Mouse (Mus musculus) cerebellum, postnatal 14 days (tissue): Measurements from ENCODE around the gene Cpt1c.
A peak's percentile ranks its signal among the peaks of the same experiment; 100 is the strongest.

ENCODE experiments used
- DNase-seq, 2 experiments: peaks; one replicate each; pipeline ENCODE4 v3.0.0; 2021; ENCODE audit warnings: mixed read lengths in 2 of 2

The Cpt1c gene

GRCm38 (mm10) chr7:44998501-44998955 is 23.9 kb upstream of the Cpt1c start, which contains the start of gene Bcl2l12:
Gene Bcl2l12 (minus strand): TSS chr7:44998712.
- peak; percentile 59 to 72 for DNase-seq

DNA sequence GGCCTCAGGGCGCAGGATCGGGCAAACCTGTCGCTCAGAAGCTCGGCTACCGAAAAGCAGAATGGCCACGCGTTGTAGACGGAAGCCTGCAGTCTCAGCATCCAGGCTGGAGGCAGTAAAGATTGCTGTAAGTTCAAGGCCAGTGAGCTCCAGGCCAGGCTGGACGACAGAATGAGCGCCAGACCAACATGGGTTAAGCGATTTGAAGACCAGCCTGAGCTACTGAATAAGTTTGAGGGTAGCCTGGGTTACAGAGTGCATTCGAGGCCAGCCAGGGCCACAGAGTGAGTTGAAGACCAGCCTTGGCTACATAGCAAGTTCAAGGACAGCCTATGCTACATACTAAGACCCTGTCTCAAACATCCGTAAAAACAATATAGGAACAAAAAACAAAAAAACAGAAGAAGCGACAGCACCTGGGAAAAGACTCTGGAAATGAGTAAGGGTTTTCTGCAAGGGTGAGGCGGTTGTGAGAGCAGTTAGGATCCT is 23.3 kb upstream of the Cpt1c start:
- DNase-seq, result no peak

GRCm38 (mm10) chr7:44997231-44997939 is 22.7 kb upstream of the Cpt1c start, which contains the start of gene Irf3:
Gene Irf3 (plus strand): TSS chr7:44997648.
- peak; percentile 97 for DNase-seq

GRCm38 (mm10) chr7:44996672-44997071 is 22.0 kb upstream of the Cpt1c start:
- no peak for DNase-seq

DNA sequence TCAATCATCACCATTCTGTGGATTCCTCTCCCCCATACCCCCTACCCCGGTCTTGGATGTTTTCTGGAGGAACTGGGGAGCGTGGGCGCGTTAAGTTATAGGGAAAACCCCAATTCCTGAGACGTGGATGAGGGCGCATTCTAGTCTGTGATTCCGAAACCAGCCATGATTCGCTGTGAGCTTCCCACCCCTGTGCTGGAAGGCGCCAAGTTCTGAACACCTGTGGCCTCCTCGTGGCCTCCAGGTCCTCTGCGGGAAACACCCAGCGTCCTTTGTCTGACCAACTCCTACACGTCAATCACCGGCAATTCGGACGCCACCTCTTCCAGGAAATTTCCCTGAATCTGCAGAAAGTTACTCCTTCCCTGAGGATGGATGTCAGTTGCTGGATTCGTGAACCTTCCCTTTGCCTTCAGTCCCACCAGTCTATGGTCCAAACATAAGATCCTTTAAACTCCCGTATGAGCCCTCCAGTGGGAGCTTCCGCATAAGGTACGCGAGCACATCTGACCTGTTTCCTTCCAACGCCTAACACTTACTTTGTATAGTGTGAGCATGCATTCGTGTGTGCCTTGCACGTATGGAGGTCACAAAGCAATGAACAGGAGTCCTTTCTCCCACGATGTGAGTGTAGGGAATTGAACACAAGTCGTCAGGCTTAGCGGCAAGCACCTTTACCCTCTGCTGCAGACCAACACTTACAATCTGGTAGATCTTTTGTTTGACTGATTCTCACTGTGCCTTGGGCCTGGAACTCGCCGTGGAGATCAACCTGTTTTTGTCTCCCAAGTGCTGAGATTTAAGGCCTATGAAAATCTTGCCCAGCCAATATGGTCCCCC is 12.4 kb upstream of the Cpt1c start:
- no peak for DNase-seq

GRCm38 (mm10) chr7:44986192-44986878 is 11.7 kb upstream of the Cpt1c start, which contains the start of gene Prmt1:
Gene Prmt1 (minus strand): TSS chr7:44986568.
- peak; percentile 95 to 98 for DNase-seq

GRCm38 (mm10) chr7:44985595-44986191 is 11.0 kb upstream of the Cpt1c start:
- DNase-seq, result peak; percentile 72 to 80

- DNase-seq, result no peak
Observed at GRCm38 (mm10) chr7:44984833-44985164, 10.1 kb upstream of the Cpt1c start.

GRCm38 (mm10) chr7:44983944-44984832 is 9.5 kb upstream of the Cpt1c start:
- no peak for DNase-seq

- peak; percentile 91 to 96 for DNase-seq
Observed at GRCm38 (mm10) chr7:44983085-44983484, 8.4 kb upstream of the Cpt1c start.

- no peak for DNase-seq
Observed at GRCm38 (mm10) chr7:44981539-44981938, 6.9 kb upstream of the Cpt1c start.

GRCm38 (mm10) chr7:44978300-44978699 is 3.6 kb upstream of the Cpt1c start:
- no peak for DNase-seq

- no peak for DNase-seq
Observed at GRCm38 (mm10) chr7:44975117-44975419, 417 bp upstream of the Cpt1c start.

- peak in 1 of 2 experiments; percentile 51 for DNase-seq
Observed at GRCm38 (mm10) chr7:44973415-44974130, 1.1 kb downstream of the Cpt1c start.

DNA sequence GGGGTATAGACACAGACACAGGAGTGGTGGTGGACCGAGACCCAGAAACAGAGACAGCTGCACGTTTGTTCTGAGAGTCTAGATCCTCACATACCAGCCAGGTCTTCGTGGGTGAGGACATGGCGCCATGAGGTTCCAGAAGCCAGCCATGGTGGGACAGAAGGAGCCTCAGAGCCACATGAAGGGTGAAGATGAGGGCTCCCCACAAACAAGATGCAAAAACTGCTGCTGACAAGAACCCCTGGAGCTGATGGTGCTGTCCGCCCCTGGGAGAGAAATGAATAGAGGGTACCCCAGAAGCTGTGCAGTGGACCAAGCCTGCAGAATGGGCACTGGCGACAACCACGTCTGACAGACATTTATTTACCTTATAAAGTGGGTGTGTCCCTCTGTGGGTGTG is 3.5 kb downstream of the Cpt1c start:
- no peak for DNase-seq

GRCm38 (mm10) chr7:44970231-44970691 is 4.4 kb downstream of the Cpt1c start:
- DNase-seq, result peak; percentile 85 to 90

GRCm38 (mm10) chr7:44966638-44967037 is 8.0 kb downstream of the Cpt1c start:
- DNase-seq, result no peak

DNA sequence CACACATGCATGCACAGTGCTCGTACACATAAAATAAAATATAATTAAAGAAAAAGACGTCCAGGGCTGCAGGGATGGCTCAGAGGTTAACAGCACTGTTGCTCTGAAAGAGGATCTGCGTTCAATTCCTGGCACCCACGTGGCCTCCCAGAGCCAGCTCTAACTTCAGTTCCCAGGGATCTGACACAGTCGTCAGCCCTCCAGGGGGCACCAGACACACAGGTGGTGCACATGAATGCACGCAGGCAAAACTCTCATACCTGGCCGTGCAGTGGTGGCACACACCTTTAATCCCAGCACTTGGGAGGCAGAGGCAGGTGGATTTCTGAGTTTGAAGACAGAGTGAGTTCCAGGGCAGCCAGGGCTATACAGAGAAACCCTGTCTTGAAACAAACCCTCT is 8.7 kb downstream of the Cpt1c start:
- DNase-seq, result no peak

- DNase-seq, result no peak
Observed at GRCm38 (mm10) chr7:44964990-44965389, 9.7 kb downstream of the Cpt1c start.

- no peak for DNase-seq
Observed at GRCm38 (mm10) chr7:44962831-44963230, 11.8 kb downstream of the Cpt1c start.

DNA sequence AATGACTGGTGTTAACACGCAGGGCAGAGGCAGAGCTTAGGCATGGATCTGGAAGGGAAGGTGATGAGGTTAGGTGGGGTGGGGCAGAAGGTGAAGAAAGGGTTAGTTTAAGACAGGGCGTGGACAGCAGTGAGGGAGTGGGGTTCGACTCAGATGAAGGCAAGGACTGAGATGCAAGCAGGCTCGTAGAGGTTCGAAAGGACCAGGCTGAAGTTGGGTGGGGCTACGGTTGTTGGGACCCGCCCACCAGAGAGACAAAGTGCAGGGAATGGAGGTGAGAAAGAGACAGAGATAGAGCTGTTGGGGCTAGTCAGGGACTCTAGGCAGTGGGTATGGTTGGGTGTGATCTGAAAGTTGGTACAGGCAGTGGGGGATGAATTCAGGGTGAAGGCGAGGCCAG is 12.3 kb downstream of the Cpt1c start:
- no peak for DNase-seq
